Mouse (Mus musculus) thymus, adult 2 months (tissue): ENCODE data around the gene Xrcc1. TPM values are rescaled to one million over a fixed set of nuclear protein-coding genes. Genes with fewer than 3 reads are reported as not detected.

Source experiments
- DNase-seq: peaks from one replicate; pipeline ENCODE4 v3.0.0; 2021
- H3K27ac ChIP-seq: fragments of 200-500 bp; 2 replicates; pipeline ENCODE4 v1.5.1; 2012; ENCODE audit warnings: low read length, control low read depth; ENCODE audit not compliant: control insufficient read depth, insufficient read depth
- H3K27me3 ChIP-seq: fragments of 200-500 bp; 2 replicates; pipeline ENCODE4 v1.6.1; 2012; ENCODE audit warnings: mild to moderate bottlenecking, low read length, moderate library complexity, mixed read lengths; ENCODE audit not compliant: control insufficient read depth, insufficient read depth
- H3K36me3 ChIP-seq: fragments of 200-500 bp; 2 replicates; pipeline ENCODE4 v1.6.1; 2012; ENCODE audit warnings: mild to moderate bottlenecking, low read length, moderate library complexity; ENCODE audit not compliant: control insufficient read depth, insufficient read depth
- H3K4me1 ChIP-seq: fragments of 200-500 bp; replicated peaks from 2 replicates; pipeline ENCODE4 v1.6.1; 2012; ENCODE audit warnings: low read length; ENCODE audit not compliant: control insufficient read depth, insufficient read depth
- H3K4me3 ChIP-seq: fragments of 200-500 bp; 2 replicates; pipeline ENCODE4 v1.5.1; 2012; ENCODE audit warnings: mild to moderate bottlenecking, low read length, control low read depth, moderate library complexity; ENCODE audit not compliant: control insufficient read depth, insufficient read depth
- CTCF ChIP-seq: fragments of 200-500 bp; IDR thresholded peaks from 2 replicates; pipeline ENCODE4 v1.5.1; 2012; ENCODE audit warnings: mild to moderate bottlenecking, control low read depth, low read length, moderate library complexity, borderline replicate concordance; ENCODE audit not compliant: control insufficient read depth, poor library complexity, insufficient read depth; ENCODE audit errors: extremely low read depth
- POLR2A ChIP-seq: fragments of 200-500 bp; IDR thresholded peaks from 2 replicates; pipeline ENCODE4 v1.6.1; 2012; ENCODE audit warnings: mild to moderate bottlenecking, low read length, control low read depth, moderate library complexity; ENCODE audit not compliant: control insufficient read depth, poor library complexity, insufficient read depth; ENCODE audit errors: extremely low read depth
- WGBS: fragments of 180-500 bp; shearing (Covaris S2); methylation state at CpG from one replicate; pipeline ENCODE4 v1.1.7; 2018; 5-methylcytosine and 5-hydroxymethylcytosine counted together
- polyA plus RNA-seq: library from polyadenylated mRNA; depleted of rRNA; stranded (reverse); fragments of >200 nt; gene quantifications from 2 replicates; pipeline ENCODE4 v1.2.3, GENCODE M21; 2012

Gene Xrcc1
- polyA plus RNA-seq, 1 experiment, result 115 TPM

- WGBS, result 87% methylated on average over 12 of the region's 12 CpGs
- Histone ChIP-seq H3K4me1 (no peaks in the 10 kb centered on the region), H3K27me3 (no peaks in the 10 kb centered on the region), H3K4me3 (no peak overlapping the region), H3K27ac (no peak overlapping the region), H3K36me3 (no peaks in the 10 kb centered on the region)
- DNase-seq, result no peak
- TF ChIP-seq POLR2A (no peak), CTCF (no peak)
Observed at GRCm38 (mm10) chr7:24574224-24574796, 28.2 kb downstream of the Xrcc1 start.

- no peak overlapping the region for H3K27ac ChIP-seq
- H3K36me3 ChIP-seq, result no peaks in the 10 kb centered on the region
- WGBS, result 93% methylated on average over 10 of the region's 10 CpGs
- no peaks in the 10 kb centered on the region for H3K27me3 ChIP-seq
- no peak for DNase-seq
- H3K4me1 ChIP-seq, result no peaks in the 10 kb centered on the region
- H3K4me3 ChIP-seq, result no peak overlapping the region
- TF ChIP-seq CTCF (no peak), POLR2A (no peak)
Observed at GRCm38 (mm10) chr7:24577811-24578210, 31.7 kb downstream of the Xrcc1 start.

GRCm38 (mm10) chr7:24584876-24585275, 38.8 kb downstream of the Xrcc1 start:
- TF ChIP-seq POLR2A (no peak), CTCF (no peak)
- Histone ChIP-seq H3K27ac (no peak overlapping the region), H3K27me3 (no peaks in the 10 kb centered on the region), H3K36me3 (no peaks in the 10 kb centered on the region), H3K4me3 (no peak overlapping the region), H3K4me1 (peaks cover 13% of the 10 kb centered on the region)
- no peak for DNase-seq
- 95% methylated on average over 6 of the region's 6 CpGs for WGBS

GRCm38 (mm10) chr7:24585995-24586394, 39.9 kb downstream of the Xrcc1 start:
- no peaks in the 10 kb centered on the region for H3K27me3 ChIP-seq
- H3K27ac ChIP-seq, result no peak overlapping the region
- DNase-seq, result no peak
- TF ChIP-seq POLR2A (no peak), CTCF (no peak)
- H3K4me3 ChIP-seq, result no peak overlapping the region
- H3K36me3 ChIP-seq, result no peaks in the 10 kb centered on the region
- 84% methylated on average over 16 of the region's 16 CpGs for WGBS
- peaks cover 13% of the 10 kb centered on the region for H3K4me1 ChIP-seq

- DNase-seq, result no peak
- no peak overlapping the region for H3K27ac ChIP-seq
- no peaks in the 10 kb centered on the region for H3K27me3 ChIP-seq
- H3K4me1 ChIP-seq, result peaks cover 13% of the 10 kb centered on the region
- no peak overlapping the region for H3K4me3 ChIP-seq
- H3K36me3 ChIP-seq, result no peaks in the 10 kb centered on the region
- TF ChIP-seq POLR2A (no peak), CTCF (no peak)
- 35% methylated on average over 8 of the region's 8 CpGs for WGBS
Observed at GRCm38 (mm10) chr7:24586828-24587227, 40.7 kb downstream of the Xrcc1 start.

GRCm38 (mm10) chr7:24587330-24588105, 41.4 kb downstream of the Xrcc1 start, which contains the start of the genes Ethe1 and Zfp575:
Ethe1 (plus strand) TSS chr7:24587543.
Zfp575 (minus strand) TSS chr7:24587641.
- DNase-seq, result peak; percentile 60

GRCm38 (mm10) chr7:24588336-24588735, 42.2 kb downstream of the Xrcc1 start:
- H3K27ac ChIP-seq, result no peak overlapping the region
- DNase-seq, result no peak
- H3K4me1 ChIP-seq, result peaks cover 15% of the 10 kb centered on the region
- TF ChIP-seq CTCF, result no peak
- no peak for TF ChIP-seq POLR2A
- H3K27me3 ChIP-seq, result no peaks in the 10 kb centered on the region
- 44% methylated on average over 13 of the region's 13 CpGs for WGBS
- no peaks in the 10 kb centered on the region for H3K36me3 ChIP-seq
- no peak overlapping the region for H3K4me3 ChIP-seq

More at GRCm38 (mm10) chr7:24587330-24588105, 41.4 kb downstream of the Xrcc1 start, which contains the start of the genes Ethe1 and Zfp575:
- Histone ChIP-seq H3K36me3 (no peaks in the 10 kb centered on the region), H3K4me1 (peaks cover 13% of the 10 kb centered on the region), H3K27me3 (no peaks in the 10 kb centered on the region), H3K27ac (no peak within 1 kb of the TSS), H3K4me3 (peak within 1 kb of the TSS; percentile 29)
- no peak for TF ChIP-seq CTCF
- no peak for TF ChIP-seq POLR2A
- 19% methylated on average over 30 of the region's 30 CpGs for WGBS
